Mouse (Mus musculus) hindbrain, embryonic 14.5 days (tissue): ENCODE measurements around the gene Mtfp1. TPM values are rescaled to one million over a fixed set of nuclear protein-coding genes. Genes with fewer than 3 reads are reported as not detected.

Source experiments
- ATAC-seq: fragments of 200-750 bp; cut with Nextera tagmentation; 2 replicates; pipeline ENCODE4 v1.8.0; 2017; ENCODE audit warnings: moderate number of reproducible peaks, mild to moderate bottlenecking, moderate TSS enrichment, moderate library complexity; ENCODE audit not compliant: low FRiP score
- DNase-seq: peaks from one replicate; pipeline ENCODE4 v3.0.0-alpha.2; 2015; ENCODE audit warnings: low spot score
- H3K27ac ChIP-seq: fragments of 300-500 bp; sonication (generic); 2 replicates; pipeline ENCODE4 v1.5.1; 2014; ENCODE audit warnings: mild to moderate bottlenecking, moderate library complexity
- H3K27me3 ChIP-seq: fragments of 300-500 bp; sonication (generic); 2 replicates; pipeline ENCODE4 v1.6.1; 2014; ENCODE audit warnings: mild to moderate bottlenecking, low read length, mixed read lengths; ENCODE audit not compliant: control insufficient read depth, insufficient read depth
- H3K36me3 ChIP-seq: fragments of 300-500 bp; sonication (generic); replicated peaks from 2 replicates; pipeline ENCODE4 v1.6.1; 2014; ENCODE audit not compliant: control insufficient read depth, insufficient read depth
- H3K4me1 ChIP-seq: fragments of 300-500 bp; sonication (generic); replicated peaks from 2 replicates; pipeline ENCODE4 v1.6.1; 2014; ENCODE audit warnings: antibody characterized with exemption, low read length, mixed read lengths; ENCODE audit not compliant: control insufficient read depth, insufficient read depth
- H3K4me2 ChIP-seq: fragments of 300-500 bp; sonication (generic); replicated peaks from 2 replicates; pipeline ENCODE4 v1.6.1; 2014; ENCODE audit warnings: mild to moderate bottlenecking, moderate library complexity
- H3K4me3 ChIP-seq: fragments of 300-500 bp; sonication (generic); replicated peaks from 2 replicates; pipeline ENCODE4 v1.5.1; 2014; ENCODE audit warnings: mild to moderate bottlenecking, low read length
- H3K9ac ChIP-seq: fragments of 300-500 bp; sonication (generic); 2 replicates; pipeline ENCODE4 v1.6.1; 2014
- H3K9me3 ChIP-seq: fragments of 300-500 bp; sonication (generic); 2 replicates; pipeline ENCODE4 v1.6.1; 2016; ENCODE audit warnings: low read length; ENCODE audit not compliant: control insufficient read depth
- WGBS: fragments of 180-500 bp; shearing (Covaris S2); extraction: QIAGEN DNeasy Blood & Tissue Kit; methylation state at CpG from one replicate; pipeline ENCODE4 v1.1.7; 2014; 5-methylcytosine and 5-hydroxymethylcytosine counted together
- polyA plus RNA-seq: library from polyadenylated mRNA; unstranded; fragments of >200 nt; fragmentation: Nextera tagmentation; extraction: Ambion mirVana; gene quantifications from 2 replicates; pipeline ENCODE4 v1.2.1, GENCODE M21; 2014

The Mtfp1 gene
- polyA plus RNA-seq, 1 experiment from 2014 or later = 9.3 TPM

DNA sequence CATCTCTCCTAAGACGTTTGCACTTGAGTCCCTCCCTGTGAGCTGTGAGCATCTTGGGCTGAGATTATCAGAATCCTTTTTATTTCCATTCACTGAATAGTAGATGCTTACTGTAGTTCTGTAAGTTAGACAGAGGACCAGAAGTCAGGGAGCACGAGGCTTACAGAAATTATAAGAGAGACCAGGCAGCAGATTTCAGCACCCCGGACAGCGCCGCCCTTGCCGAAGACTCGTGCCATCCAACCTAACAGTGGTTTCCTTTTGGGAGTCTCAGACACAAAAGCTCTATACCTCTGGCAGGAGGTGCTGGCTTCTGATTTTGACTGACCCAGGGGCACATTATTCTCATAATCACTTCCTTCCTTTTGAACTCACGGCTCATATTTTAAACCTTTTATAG is 18.6 kb downstream of the Mtfp1 start:
- no peaks in the 10 kb centered on the region for H3K4me1 ChIP-seq
- no peaks in the 10 kb centered on the region for H3K27me3 ChIP-seq
- H3K36me3 ChIP-seq = no peaks in the 10 kb centered on the region
- H3K4me3 ChIP-seq = no peak overlapping the region
- H3K9ac ChIP-seq = no peak overlapping the region
- H3K4me2 ChIP-seq = no peak overlapping the region
- no peaks in the 10 kb centered on the region for H3K9me3 ChIP-seq
- DNase-seq = no peak
- ATAC-seq = no peak
- WGBS = 17% methylated on average over 8 of the region's 8 CpGs
- H3K27ac ChIP-seq = no peak overlapping the region

- Histone ChIP-seq H3K9me3 (no peaks in the 10 kb centered on the region), H3K27me3 (no peaks in the 10 kb centered on the region), H3K27ac (no peak overlapping the region), H3K4me2 (no peak overlapping the region), H3K4me3 (no peak overlapping the region), H3K36me3 (no peaks in the 10 kb centered on the region), H3K4me1 (no peaks in the 10 kb centered on the region), H3K9ac (no peak overlapping the region)
- WGBS = 65% methylated on average over 1 of the region's 1 CpGs
- DNase-seq (no peak), ATAC-seq (no peak)
Measured at GRCm38 (mm10) chr11:4069664-4070063, 25.6 kb downstream of the Mtfp1 start.

DNA sequence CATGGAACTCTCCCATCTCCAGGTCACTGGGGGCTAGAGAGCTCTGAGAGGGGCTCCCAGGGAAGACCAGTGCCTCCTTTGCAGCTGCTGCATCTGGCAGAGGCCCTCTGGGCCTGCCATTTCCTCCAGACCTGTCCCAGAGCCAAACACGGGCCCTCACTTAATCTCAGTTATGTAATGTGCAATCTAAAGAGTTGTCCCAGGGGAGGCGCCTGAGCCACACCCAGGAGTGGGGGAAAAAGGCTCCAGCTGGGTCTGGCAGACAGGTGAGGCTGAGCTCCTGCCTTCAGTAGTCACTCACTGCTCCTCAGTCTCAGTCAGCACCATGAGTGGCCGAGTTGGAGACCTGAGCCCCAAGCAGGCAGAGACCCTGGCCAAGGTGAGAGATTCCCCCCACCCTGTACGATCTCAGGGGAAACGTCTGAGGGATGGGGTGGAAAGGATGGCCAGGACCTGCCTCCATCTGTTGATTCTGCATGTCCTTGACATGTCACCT is 30.6 kb downstream of the Mtfp1 start, which contains the start of gene Sec14l3:
Gene Sec14l3, plus strand, starts transcription at position 215 of the 496 bp plus-strand sequence.
- Histone ChIP-seq H3K9ac (no peak within 1 kb of the TSS), H3K9me3 (no peaks in the 10 kb centered on the region), H3K27ac (no peak within 1 kb of the TSS), H3K27me3 (no peaks in the 10 kb centered on the region), H3K4me3 (no peak within 1 kb of the TSS), H3K4me2 (no peak within 1 kb of the TSS), H3K4me1 (no peaks in the 10 kb centered on the region), H3K36me3 (no peaks in the 10 kb centered on the region)
- WGBS = 70% methylated on average over 5 of the region's 5 CpGs
- ATAC-seq (no peak), DNase-seq (no peak)

GRCm38 (mm10) chr11:4062981-4063380 is 32.3 kb downstream of the Mtfp1 start:
- no peaks in the 10 kb centered on the region for H3K27me3 ChIP-seq
- no peaks in the 10 kb centered on the region for H3K4me1 ChIP-seq
- no peaks in the 10 kb centered on the region for H3K9me3 ChIP-seq
- H3K27ac ChIP-seq = no peak overlapping the region
- no peak for DNase-seq
- no peak overlapping the region for H3K4me2 ChIP-seq
- WGBS = 65% methylated on average over 6 of the region's 6 CpGs
- no peak overlapping the region for H3K4me3 ChIP-seq
- no peak for ATAC-seq
- no peak overlapping the region for H3K9ac ChIP-seq
- no peaks in the 10 kb centered on the region for H3K36me3 ChIP-seq

DNA sequence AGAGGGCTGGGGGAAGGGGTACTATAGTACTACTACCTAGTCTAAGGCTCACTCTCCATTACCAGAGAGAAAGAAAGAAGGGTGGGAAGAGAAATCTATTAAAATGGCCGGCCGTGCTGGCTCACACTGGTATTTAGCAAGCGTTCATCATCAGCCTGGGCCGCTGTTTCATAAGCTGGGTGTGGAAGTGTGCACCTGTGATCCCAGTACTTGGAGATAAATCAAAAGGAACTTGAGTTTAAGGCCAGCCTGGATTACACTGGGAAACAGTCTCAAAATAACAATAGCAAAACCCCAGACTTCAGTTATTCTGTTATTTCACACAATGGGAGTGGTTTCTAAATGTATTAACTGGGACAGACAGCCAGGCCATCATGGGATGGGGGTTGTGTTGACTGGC is 32.7 kb downstream of the Mtfp1 start:
- DNase-seq (no peak), ATAC-seq (no peak)
- no peaks in the 10 kb centered on the region for H3K9me3 ChIP-seq
- H3K4me3 ChIP-seq = no peak overlapping the region
- 91% methylated on average over 4 of the region's 4 CpGs for WGBS
- H3K36me3 ChIP-seq = no peaks in the 10 kb centered on the region
- no peak overlapping the region for H3K27ac ChIP-seq
- no peaks in the 10 kb centered on the region for H3K4me1 ChIP-seq
- no peak overlapping the region for H3K9ac ChIP-seq
- no peak overlapping the region for H3K4me2 ChIP-seq
- no peaks in the 10 kb centered on the region for H3K27me3 ChIP-seq

GRCm38 (mm10) chr11:4060866-4061575 is 34.2 kb downstream of the Mtfp1 start:
- Histone ChIP-seq H3K9ac (no peak overlapping the region), H3K4me3 (no peak overlapping the region), H3K36me3 (no peaks in the 10 kb centered on the region), H3K27ac (no peak overlapping the region), H3K4me1 (no peaks in the 10 kb centered on the region), H3K9me3 (no peaks in the 10 kb centered on the region), H3K27me3 (no peaks in the 10 kb centered on the region), H3K4me2 (no peak overlapping the region)
- DNase-seq = no peak
- ATAC-seq = no peak
- WGBS = 81% methylated on average over 5 of the region's 5 CpGs

GRCm38 (mm10) chr11:4053586-4053985 is 41.7 kb downstream of the Mtfp1 start:
- Histone ChIP-seq H3K27me3 (no peaks in the 10 kb centered on the region), H3K4me3 (no peak overlapping the region), H3K27ac (no peak overlapping the region), H3K9me3 (no peaks in the 10 kb centered on the region), H3K9ac (no peak overlapping the region), H3K4me1 (no peaks in the 10 kb centered on the region), H3K36me3 (no peaks in the 10 kb centered on the region), H3K4me2 (no peak overlapping the region)
- ATAC-seq (no peak), DNase-seq (peak; percentile 78)
- 13% methylated on average over 5 of the region's 5 CpGs for WGBS

DNA sequence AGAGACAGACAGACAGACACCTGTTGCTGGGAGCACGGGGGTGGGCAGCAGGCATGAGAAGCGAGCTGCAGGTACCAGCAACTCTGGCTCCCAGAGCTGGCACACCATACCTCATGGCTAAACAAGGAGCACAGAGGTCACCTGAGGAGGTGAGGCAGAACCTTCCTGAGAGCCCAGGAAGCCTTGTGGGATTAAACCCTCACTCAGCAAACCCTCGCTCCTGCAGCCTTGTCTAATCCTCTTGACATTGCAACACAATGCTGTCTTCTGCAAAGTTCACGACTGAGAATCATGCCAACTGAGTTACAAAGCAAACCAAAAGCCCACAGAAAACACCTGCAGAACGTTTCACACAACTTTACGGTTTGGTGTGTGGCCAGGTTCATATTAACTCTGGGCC is 46.8 kb downstream of the Mtfp1 start:
- Histone ChIP-seq H3K36me3 (no peaks in the 10 kb centered on the region), H3K9me3 (no peaks in the 10 kb centered on the region), H3K27ac (no peak overlapping the region), H3K9ac (no peak overlapping the region), H3K4me1 (no peaks in the 10 kb centered on the region), H3K4me3 (no peak overlapping the region), H3K4me2 (no peak overlapping the region), H3K27me3 (no peaks in the 10 kb centered on the region)
- no peak for ATAC-seq
- DNase-seq = no peak
- WGBS = 89% methylated on average over 6 of the region's 6 CpGs

- ATAC-seq = no peak
Measured at GRCm38 (mm10) chr11:4047766-4048165, 47.5 kb downstream of the Mtfp1 start.

DNA sequence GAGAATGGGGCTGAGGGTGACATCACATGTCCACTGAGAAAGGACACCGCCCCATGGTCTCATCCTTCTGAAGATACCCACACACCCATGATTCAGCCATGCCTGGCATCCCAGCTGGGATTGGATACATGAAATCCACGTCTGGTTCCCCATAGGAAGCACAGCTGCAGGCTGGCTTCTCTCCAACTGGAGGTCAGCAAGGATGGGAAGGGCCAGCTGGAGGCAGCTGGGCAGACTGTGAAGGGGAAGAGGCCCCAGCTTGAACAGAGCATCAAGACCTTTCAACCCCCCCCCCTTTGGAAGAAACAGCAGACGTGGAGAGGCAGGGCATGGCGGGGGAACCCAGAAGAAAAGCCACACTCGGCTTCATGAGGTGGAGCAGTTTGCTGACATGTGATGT is 48.7 kb downstream of the Mtfp1 start:
- Histone ChIP-seq H3K4me2 (no peak overlapping the region), H3K27me3 (no peaks in the 10 kb centered on the region), H3K27ac (no peak overlapping the region), H3K4me3 (no peak overlapping the region), H3K36me3 (no peaks in the 10 kb centered on the region), H3K9ac (no peak overlapping the region), H3K4me1 (no peaks in the 10 kb centered on the region), H3K9me3 (no peaks in the 10 kb centered on the region)
- DNase-seq (no peak), ATAC-seq (no peak)
- WGBS = 65% methylated on average over 5 of the region's 5 CpGs

More at GRCm38 (mm10) chr11:4047766-4048165, 47.5 kb downstream of the Mtfp1 start:
- 96% methylated on average over 2 of the region's 2 CpGs for WGBS
- Histone ChIP-seq H3K9me3 (no peaks in the 10 kb centered on the region), H3K4me1 (no peaks in the 10 kb centered on the region), H3K36me3 (no peaks in the 10 kb centered on the region), H3K4me3 (no peak overlapping the region), H3K9ac (no peak overlapping the region), H3K4me2 (no peak overlapping the region), H3K27ac (no peak overlapping the region), H3K27me3 (no peaks in the 10 kb centered on the region)
- DNase-seq = no peak
